Mouse (Mus musculus) limb, embryonic 15.5 days (tissue): Measurements from ENCODE around the gene H2al1g. TPM values are rescaled to one million over a fixed set of nuclear protein-coding genes. Genes with fewer than 3 reads are reported as not detected.
A peak's percentile ranks its signal among the peaks of the same experiment; 100 is the strongest.
"Not testable (repeated sequence)": the region's sequence is repeated elsewhere in the genome, so short reads cannot be mapped to it uniquely, and the experiment has no call there.

Experiments
- ATAC-seq: fragments of 200-750 bp; cut with Nextera tagmentation; 2 replicates; pipeline ENCODE4 v1.8.0; 2017; ENCODE audit warnings: low read depth, moderate TSS enrichment; ENCODE audit not compliant: insufficient number of reproducible peaks, low FRiP score, low TSS enrichment
- H3K27ac ChIP-seq: fragments of 300-500 bp; sonication (generic); 2 replicates; pipeline ENCODE4 v1.5.1; 2015; ENCODE audit warnings: moderate library complexity, mild to moderate bottlenecking, inconsistent platforms
- H3K27me3 ChIP-seq: fragments of 300-500 bp; sonication (generic); 2 replicates; pipeline ENCODE4 v1.6.1; 2015; ENCODE audit warnings: inconsistent platforms
- H3K36me3 ChIP-seq: fragments of 300-500 bp; sonication (generic); 2 replicates; pipeline ENCODE4 v1.6.1; 2015; ENCODE audit warnings: inconsistent platforms
- H3K4me1 ChIP-seq: fragments of 300-500 bp; sonication (generic); 2 replicates; pipeline ENCODE4 v1.6.1; 2015; ENCODE audit warnings: inconsistent platforms
- H3K4me2 ChIP-seq: fragments of 300-500 bp; sonication (generic); 2 replicates; pipeline ENCODE4 v1.6.1; 2015; ENCODE audit warnings: mild to moderate bottlenecking, inconsistent platforms
- H3K4me3 ChIP-seq: fragments of 300-500 bp; sonication (generic); 2 replicates; pipeline ENCODE4 v1.5.1; 2015; ENCODE audit warnings: mild to moderate bottlenecking, inconsistent platforms
- H3K9ac ChIP-seq: fragments of 300-500 bp; sonication (generic); 2 replicates; pipeline ENCODE4 v1.6.1; 2015; ENCODE audit warnings: inconsistent platforms
- H3K9me3 ChIP-seq: fragments of 300-500 bp; sonication (generic); 2 replicates; pipeline ENCODE4 v1.6.1; 2016; ENCODE audit warnings: inconsistent platforms
- WGBS: fragments of 180-500 bp; shearing (Covaris S2); methylation state at CpG from one replicate; pipeline ENCODE4 v1.1.7; 2015; 5-methylcytosine and 5-hydroxymethylcytosine counted together
- polyA plus RNA-seq: library from polyadenylated mRNA; unstranded; fragments of >200 nt; fragmentation: Nextera tagmentation; extraction: Ambion mirVana; gene quantifications from 2 replicates; pipeline ENCODE4 v1.2.1, GENCODE M21; 2015

Gene H2al1g
- polyA plus RNA-seq, 1 experiment from 2014 or later: not detected

GRCm38 (mm10) chrX:11314858-11315257 lies 3.2 kb upstream of the H2al1g start, which contains the start of gene H2al1f:
H2al1f (plus strand) TSS chrX:11315158.
- H3K9ac ChIP-seq, H3K4me1 ChIP-seq, H3K36me3 ChIP-seq, ATAC-seq, H3K9me3 ChIP-seq, H3K27me3 ChIP-seq, H3K4me2 ChIP-seq, H3K4me3 ChIP-seq, H3K27ac ChIP-seq: not testable (repeated sequence)
- WGBS: no CpG with 5 or more reads among the region's 6 CpGs

- H3K9me3 ChIP-seq, H3K27ac ChIP-seq, H3K4me1 ChIP-seq, H3K4me3 ChIP-seq, H3K4me2 ChIP-seq, ATAC-seq, H3K27me3 ChIP-seq, H3K36me3 ChIP-seq, H3K9ac ChIP-seq: not testable (repeated sequence)
- no CpG with 5 or more reads among the region's 6 CpGs for WGBS
Observed at GRCm38 (mm10) chrX:11321192-11321591, 3.1 kb downstream of the H2al1g start, which contains the start of gene H2al1h. H2al1h (plus strand) TSS chrX:11321492.

- not testable (repeated sequence) for H3K9ac ChIP-seq, H3K9me3 ChIP-seq, ATAC-seq, H3K27me3 ChIP-seq, H3K4me1 ChIP-seq, H3K4me2 ChIP-seq, H3K4me3 ChIP-seq, H3K27ac ChIP-seq, H3K36me3 ChIP-seq
- 73% methylated on average over 2 of the region's 5 CpGs for WGBS
Observed at GRCm38 (mm10) chrX:11324359-11324758, 6.3 kb downstream of the H2al1g start, which contains the start of gene H2al1i. H2al1i (plus strand) TSS chrX:11324659.

- ATAC-seq, H3K36me3 ChIP-seq, H3K4me3 ChIP-seq, H3K4me2 ChIP-seq, H3K9me3 ChIP-seq, H3K4me1 ChIP-seq, H3K27me3 ChIP-seq, H3K27ac ChIP-seq, H3K9ac ChIP-seq: not testable (repeated sequence)
- WGBS: 86% methylated on average over 2 of the region's 2 CpGs
Observed at GRCm38 (mm10) chrX:11327522-11327921, 9.5 kb downstream of the H2al1g start, which contains the start of gene H2al1j. H2al1j (plus strand) TSS chrX:11327822.

- 38% methylated on average over 9 of the region's 9 CpGs for WGBS
- ATAC-seq: no peak
- 0 out of 2 replicates have a peak overlapping the region, but pooled peaks have one; percentile 5 for H3K4me2 ChIP-seq
Observed at GRCm38 (mm10) chrX:11345762-11346161, 27.7 kb downstream of the H2al1g start.

GRCm38 (mm10) chrX:11346756-11347155 lies 28.7 kb downstream of the H2al1g start:
- no peaks in the 10 kb centered on the region for H3K9me3 ChIP-seq
- H3K27ac ChIP-seq: no peak overlapping the region
- no peak overlapping the region for H3K4me2 ChIP-seq
- ATAC-seq: no peak
- no peaks in the 10 kb centered on the region for H3K36me3 ChIP-seq
- peaks cover 10% of the 10 kb centered on the region; the same call in 1 of the 2 replicates for H3K27me3 ChIP-seq
- no peak overlapping the region for H3K4me3 ChIP-seq
- 86% methylated on average over 3 of the region's 3 CpGs for WGBS
- no peak overlapping the region for H3K9ac ChIP-seq
- no peaks in the 10 kb centered on the region for H3K4me1 ChIP-seq

More at GRCm38 (mm10) chrX:11345762-11346161, 27.7 kb downstream of the H2al1g start:
- H3K9ac ChIP-seq: no peak overlapping the region
- H3K27me3 ChIP-seq: peaks cover 6% of the 10 kb centered on the region; the same call in 1 of the 2 replicates
- no peaks in the 10 kb centered on the region for H3K4me1 ChIP-seq
- no peaks in the 10 kb centered on the region for H3K36me3 ChIP-seq
- H3K9me3 ChIP-seq: no peaks in the 10 kb centered on the region
- H3K4me3 ChIP-seq: no peak overlapping the region
- H3K27ac ChIP-seq: no peak overlapping the region

GRCm38 (mm10) chrX:11360823-11361222 lies 42.8 kb downstream of the H2al1g start:
- H3K4me2 ChIP-seq: no peak overlapping the region
- no peak overlapping the region for H3K9ac ChIP-seq
- H3K9me3 ChIP-seq: no peaks in the 10 kb centered on the region
- H3K4me1 ChIP-seq: no peaks in the 10 kb centered on the region
- WGBS: 77% methylated on average over 6 of the region's 6 CpGs
- no peaks in the 10 kb centered on the region for H3K36me3 ChIP-seq
- no peak for ATAC-seq
- no peak overlapping the region for H3K4me3 ChIP-seq
- H3K27ac ChIP-seq: no peak overlapping the region
- H3K27me3 ChIP-seq: peaks cover 17% of the 10 kb centered on the region

GRCm38 (mm10) chrX:11361261-11361660 lies 43.2 kb downstream of the H2al1g start:
- H3K27ac ChIP-seq: no peak overlapping the region
- ATAC-seq: no peak
- H3K36me3 ChIP-seq: no peaks in the 10 kb centered on the region
- H3K9me3 ChIP-seq: no peaks in the 10 kb centered on the region
- H3K4me1 ChIP-seq: no peaks in the 10 kb centered on the region
- no peak overlapping the region for H3K4me3 ChIP-seq
- no peak overlapping the region for H3K4me2 ChIP-seq
- no peak overlapping the region for H3K9ac ChIP-seq
- peaks cover 12% of the 10 kb centered on the region for H3K27me3 ChIP-seq
- WGBS: 86% methylated on average over 2 of the region's 2 CpGs

GRCm38 (mm10) chrX:11363890-11364289 lies 45.8 kb downstream of the H2al1g start:
- Histone ChIP-seq H3K27me3 (peaks cover 17% of the 10 kb centered on the region), H3K4me1 (no peaks in the 10 kb centered on the region), H3K9ac (no peak overlapping the region), H3K4me3 (no peak overlapping the region), H3K4me2 (no peak overlapping the region), H3K27ac (no peak overlapping the region), H3K9me3 (no peaks in the 10 kb centered on the region), H3K36me3 (no peaks in the 10 kb centered on the region)
- ATAC-seq: no peak
- WGBS: 51% methylated on average over 6 of the region's 6 CpGs

GRCm38 (mm10) chrX:11365151-11365550 lies 47.1 kb downstream of the H2al1g start:
- no peaks in the 10 kb centered on the region for H3K9me3 ChIP-seq
- H3K4me3 ChIP-seq: no peak overlapping the region
- H3K36me3 ChIP-seq: no peaks in the 10 kb centered on the region
- H3K4me2 ChIP-seq: no peak overlapping the region
- 39% methylated on average over 12 of the region's 12 CpGs for WGBS
- H3K27ac ChIP-seq: no peak overlapping the region
- H3K4me1 ChIP-seq: no peaks in the 10 kb centered on the region
- H3K9ac ChIP-seq: no peak overlapping the region
- H3K27me3 ChIP-seq: peaks cover 26% of the 10 kb centered on the region
- no peak for ATAC-seq

Other genes with a start within 250 kb of the H2al1g start
- gene H2al1a, start 19.0 kb upstream of the H2al1g start, polyA plus RNA-seq: not detected in 2 replicates
- not detected in 2 replicates for gene H2al1b, start 15.8 kb upstream of the H2al1g start, polyA plus RNA-seq
- not detected in 2 replicates for gene H2al1c, start 12.6 kb upstream of the H2al1g start, polyA plus RNA-seq
- gene H2al1d, start 9.4 kb upstream of the H2al1g start, polyA plus RNA-seq: not detected in 2 replicates
- gene H2al1e, start 6.3 kb upstream of the H2al1g start, polyA plus RNA-seq: not detected in 2 replicates
- gene H2al1f, start 3.1 kb upstream of the H2al1g start, polyA plus RNA-seq: not detected in 2 replicates
- not detected in 2 replicates for gene H2al1h, start 3.2 kb downstream of the H2al1g start, polyA plus RNA-seq
- gene H2al1i, start 6.4 kb downstream of the H2al1g start, polyA plus RNA-seq: not detected in 2 replicates
- gene H2al1j, start 9.6 kb downstream of the H2al1g start, polyA plus RNA-seq: not detected in 2 replicates